Mouse (Mus musculus) testis, postnatal 14 days (tissue): Measurements from ENCODE around the gene Olfml1.

ENCODE experiments used
- DNase-seq: peaks from one replicate; pipeline ENCODE4 v3.0.0; 2021; ENCODE audit warnings: low spot score

Gene Olfml1

DNA sequence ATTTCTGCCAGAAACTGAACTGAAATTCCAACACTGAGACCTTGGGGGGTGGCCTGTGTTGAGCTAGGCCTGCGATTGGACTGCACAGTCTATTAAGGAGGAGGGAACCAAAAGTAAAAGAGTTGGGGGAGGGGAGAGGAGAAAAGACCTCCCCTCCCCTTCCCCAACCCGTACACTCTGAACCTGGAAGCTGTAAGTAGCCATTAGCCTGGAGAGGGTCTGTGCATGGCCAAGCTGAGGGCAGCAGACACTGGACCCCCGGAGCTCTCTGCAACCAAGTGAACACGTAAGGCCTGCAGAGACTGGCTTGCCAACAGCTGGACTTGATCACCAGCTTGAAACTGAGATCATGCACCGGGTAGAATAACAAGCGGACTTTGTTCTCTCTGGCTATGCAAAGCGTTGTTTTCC, at the start of gene Olfml1:
Gene Olfml1, plus strand, starts transcription at position 186 of the 411 bp plus-strand sequence.
- peak; percentile 30 for DNase-seq

DNA sequence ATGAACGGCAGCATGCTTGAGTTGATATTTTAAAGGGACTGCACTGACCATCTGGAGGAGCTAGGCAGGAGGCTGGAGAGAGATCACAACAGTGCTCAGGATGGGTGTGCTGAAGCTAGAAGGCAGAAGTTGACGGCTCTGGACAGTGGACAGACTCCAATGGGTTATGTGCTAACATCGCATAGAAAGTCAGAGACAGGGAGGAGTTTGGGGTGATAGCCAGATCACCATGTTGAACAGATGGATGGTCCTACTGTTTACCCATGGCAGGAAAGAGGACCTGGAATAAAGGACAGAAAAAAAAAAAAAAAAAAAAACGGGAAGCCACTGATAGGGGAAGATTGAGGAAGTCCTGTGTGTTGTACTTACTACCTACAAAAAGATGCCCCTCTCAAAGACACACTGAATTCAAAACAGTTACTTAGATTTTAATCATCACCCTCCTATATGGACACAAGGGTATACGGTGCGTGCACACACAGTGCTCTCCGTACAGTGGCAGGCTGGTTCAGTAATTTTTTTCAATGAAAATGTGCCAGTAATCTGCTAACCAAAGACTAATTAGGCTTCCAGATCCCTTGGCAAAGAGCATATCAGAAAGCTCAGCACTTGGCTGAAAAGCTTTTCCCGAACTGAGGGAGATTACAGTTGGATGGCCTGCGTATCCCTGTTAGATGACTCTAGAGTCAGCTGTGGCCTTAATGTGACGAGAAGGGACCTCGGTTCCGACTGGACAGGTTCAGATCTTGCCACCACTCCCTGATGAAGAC, 47.8 kb upstream of the Olfml1 start:
- DNase-seq = no peak

- no peak for DNase-seq
Measured at GRCm38 (mm10) chr7:107521411-107521810, 45.8 kb upstream of the Olfml1 start.

GRCm38 (mm10) chr7:107526299-107526698, 40.9 kb upstream of the Olfml1 start:
- no peak for DNase-seq

DNA sequence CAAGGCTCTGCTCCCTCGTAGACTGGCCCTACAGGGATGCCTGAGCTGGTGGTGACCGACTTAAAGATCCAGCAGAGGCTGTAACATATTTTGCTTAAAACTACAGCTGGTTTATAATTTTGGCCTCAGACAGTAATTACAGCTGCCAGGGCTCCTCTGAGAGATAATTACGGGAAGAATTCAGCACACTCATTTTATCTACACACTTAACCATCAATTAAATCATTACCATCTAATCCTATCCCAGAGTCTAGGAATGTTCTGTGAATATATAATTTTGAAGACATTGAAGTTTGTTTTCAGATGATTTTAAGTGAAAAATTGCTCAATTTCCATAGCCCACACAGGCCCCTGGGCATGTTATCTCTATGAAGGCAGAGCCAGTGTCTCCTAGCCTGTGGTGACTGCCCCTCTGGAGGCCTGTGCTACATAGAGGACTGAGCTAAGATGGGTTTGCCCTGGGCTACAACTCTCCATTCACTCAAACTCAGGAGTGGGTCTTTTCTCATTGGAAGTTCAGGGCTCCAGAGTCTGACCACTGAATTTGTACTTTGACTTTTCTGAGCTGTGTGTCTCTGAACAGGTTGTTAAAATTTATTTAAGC, 39.0 kb upstream of the Olfml1 start:
- DNase-seq = no peak

DNA sequence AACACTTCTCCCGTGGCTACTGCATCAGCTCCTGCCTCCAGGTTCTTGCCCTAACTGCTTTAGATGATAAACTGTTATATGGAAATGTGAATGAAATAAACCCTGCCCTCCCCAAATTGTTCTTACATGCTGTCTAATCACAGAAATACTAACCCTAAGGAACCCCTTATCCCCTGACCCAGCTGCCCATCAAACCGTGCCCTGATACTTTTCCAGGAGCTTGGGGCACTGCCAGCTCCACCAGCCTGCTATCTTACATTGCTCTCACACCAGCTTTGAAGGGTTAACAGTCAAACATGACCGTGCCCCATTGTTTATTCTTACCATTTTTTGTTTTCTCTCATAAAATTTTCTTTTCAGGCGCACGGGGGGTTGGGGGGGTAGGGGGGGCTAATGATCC, 37.9 kb upstream of the Olfml1 start:
- no peak for DNase-seq

- no peak for DNase-seq
Measured at GRCm38 (mm10) chr7:107535311-107535710, 31.9 kb upstream of the Olfml1 start.

DNA sequence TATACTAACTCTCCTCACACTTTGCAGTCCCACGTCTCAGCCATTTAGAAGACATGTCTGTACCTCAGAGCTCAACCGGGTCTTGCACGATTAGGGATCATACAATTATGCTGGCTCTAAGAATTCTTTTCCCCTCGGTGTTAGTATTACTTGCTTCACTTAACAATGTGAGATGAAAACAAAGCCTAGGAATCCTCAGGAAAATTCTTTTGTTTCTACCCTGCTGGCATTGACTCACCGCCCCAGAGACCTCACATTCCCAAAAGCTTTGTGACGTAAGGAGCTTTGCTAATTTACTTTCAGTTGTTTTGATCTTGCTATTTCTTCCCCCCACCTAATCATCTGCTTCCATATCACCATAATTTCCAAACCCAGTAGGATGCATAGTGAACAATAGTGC, 30.7 kb upstream of the Olfml1 start:
- no peak for DNase-seq

DNA sequence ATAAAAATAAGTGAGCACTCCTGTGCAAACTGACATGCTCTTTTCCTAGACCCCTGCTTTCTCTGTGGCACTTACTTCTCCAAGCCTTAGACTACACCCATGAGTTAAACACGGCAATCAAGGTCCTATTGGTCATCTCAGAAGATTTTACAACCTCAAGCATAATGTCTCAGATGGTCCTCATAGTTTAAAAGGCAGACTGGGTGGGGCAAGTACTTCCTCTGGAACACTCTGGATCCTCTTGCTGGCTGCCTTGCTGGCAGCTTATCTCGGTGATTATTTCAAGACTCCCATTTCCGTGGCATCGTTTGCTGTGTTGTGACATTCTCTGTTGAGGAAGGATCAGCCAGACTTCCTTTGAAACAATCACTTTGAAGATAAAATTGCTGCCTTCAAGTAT, 27.2 kb upstream of the Olfml1 start:
- no peak for DNase-seq

DNA sequence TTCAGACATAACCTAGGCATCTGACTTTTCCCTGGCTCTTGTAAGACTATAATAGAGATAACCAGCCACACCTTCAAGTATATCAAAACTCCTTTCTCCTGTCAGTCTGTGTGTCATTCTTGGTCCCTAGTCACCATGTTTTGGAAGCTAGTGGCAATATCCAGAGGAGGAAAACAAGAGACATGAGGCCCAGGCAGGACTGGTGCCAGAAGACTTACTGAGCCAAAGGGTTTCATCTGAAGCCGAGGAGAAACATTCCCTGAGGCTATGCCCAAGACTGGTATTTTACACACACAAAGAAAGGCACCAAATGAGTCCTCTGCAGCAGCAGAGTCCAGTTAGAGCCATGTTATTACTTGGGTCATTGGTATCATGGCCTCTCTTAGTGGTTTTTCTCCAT, 22.2 kb upstream of the Olfml1 start:
- DNase-seq = no peak

DNA sequence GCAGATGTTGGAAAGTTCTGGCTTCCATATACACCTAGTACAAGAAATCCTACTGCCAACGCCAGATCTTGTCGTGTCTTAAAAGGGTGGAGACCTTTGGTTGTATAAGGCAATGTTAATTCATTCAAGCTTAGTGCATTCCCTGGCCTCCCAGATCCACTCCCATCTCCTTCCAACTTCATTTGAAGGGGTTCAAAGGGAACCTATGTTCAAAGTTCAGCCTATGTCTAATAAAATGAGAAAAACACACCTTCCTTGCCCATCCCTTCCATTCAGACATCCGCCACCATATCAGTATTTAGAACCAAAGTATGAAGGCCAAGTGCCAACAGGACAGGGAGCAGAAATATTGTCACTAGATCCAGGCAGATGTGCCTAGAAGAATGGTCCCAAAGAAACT, 19.4 kb upstream of the Olfml1 start:
- DNase-seq = no peak

- no peak for DNase-seq
Measured at GRCm38 (mm10) chr7:107553461-107553860, 13.8 kb upstream of the Olfml1 start.

DNA sequence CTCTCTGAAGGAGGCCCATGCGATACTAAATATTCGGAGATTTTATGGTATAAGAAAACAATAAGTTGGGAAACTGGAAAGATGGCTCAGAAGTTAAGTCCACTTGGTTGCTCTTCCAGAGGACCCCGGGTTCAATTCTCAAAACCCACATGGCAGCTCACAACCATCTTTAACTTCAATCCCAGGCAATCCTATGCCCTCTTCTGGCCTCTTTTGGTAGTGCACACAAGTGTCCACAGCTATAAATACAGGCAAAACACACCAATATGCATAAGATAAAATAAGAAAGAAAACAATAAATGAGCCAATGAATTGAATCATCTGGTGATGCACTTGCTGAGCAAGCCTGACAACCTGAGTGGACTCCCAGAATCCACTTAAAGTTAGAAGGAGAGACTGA, 11.3 kb upstream of the Olfml1 start:
- DNase-seq = no peak

DNA sequence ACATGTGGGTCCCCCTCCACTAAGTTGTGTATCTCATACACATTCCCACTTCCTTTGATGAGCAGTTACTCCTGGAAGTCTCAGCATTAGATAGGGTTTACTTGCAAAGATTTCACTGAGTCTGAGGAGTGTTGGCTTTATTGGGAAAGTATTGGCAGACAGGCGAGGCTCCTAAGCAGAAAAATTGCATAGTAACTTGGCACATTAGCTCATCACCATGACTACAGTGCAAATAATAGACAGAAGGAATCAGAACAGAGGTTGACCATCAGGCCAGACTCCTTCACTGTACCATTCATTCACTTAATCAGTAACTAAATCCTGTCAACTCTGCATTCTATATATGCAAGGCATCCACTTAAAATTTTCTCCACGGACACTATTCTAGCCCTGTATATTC, 6.6 kb upstream of the Olfml1 start:
- no peak for DNase-seq

- DNase-seq = no peak
Measured at GRCm38 (mm10) chr7:107561584-107561983, 5.7 kb upstream of the Olfml1 start.

GRCm38 (mm10) chr7:107563727-107564126, 3.5 kb upstream of the Olfml1 start:
- no peak for DNase-seq

DNA sequence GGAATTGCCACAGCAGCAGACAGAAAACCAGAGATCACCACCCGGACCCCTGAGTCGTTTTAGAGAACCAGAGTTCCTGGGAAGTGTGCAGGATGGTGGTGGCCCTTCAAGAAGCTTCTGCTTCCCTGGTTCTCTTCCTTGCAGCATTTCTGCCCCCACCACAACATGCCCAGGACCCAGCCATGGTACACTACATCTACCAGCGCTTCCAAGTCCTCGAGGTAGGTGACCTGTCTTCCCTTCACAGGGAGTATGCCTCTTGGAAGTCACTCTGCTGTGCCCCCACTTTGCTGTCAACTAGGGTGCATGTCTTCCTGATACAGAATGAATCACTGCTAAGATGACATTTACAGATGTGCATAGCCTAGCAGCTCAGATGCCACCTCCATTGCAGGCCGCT, 428 bp downstream of the Olfml1 start:
- DNase-seq = no peak

DNA sequence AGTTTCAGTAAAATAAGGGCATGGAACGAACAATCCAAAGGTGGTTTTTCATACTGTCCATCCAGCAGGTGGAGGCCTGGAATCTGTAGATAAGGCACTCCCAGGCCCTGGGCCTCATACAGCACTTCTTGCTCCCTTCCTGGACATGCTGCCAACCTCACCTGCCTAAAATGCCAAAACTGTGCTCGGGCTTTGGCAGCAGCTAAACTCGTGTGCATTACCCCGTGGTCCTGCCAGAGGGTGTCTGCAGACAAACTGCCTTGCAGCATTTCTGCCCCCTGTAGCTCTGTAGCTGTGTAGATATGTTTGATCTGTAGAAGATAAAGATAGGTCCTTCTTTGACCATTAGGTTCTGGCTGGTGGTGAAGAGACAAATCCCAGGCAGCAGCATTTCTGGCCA, 1.7 kb downstream of the Olfml1 start:
- no peak for DNase-seq

DNA sequence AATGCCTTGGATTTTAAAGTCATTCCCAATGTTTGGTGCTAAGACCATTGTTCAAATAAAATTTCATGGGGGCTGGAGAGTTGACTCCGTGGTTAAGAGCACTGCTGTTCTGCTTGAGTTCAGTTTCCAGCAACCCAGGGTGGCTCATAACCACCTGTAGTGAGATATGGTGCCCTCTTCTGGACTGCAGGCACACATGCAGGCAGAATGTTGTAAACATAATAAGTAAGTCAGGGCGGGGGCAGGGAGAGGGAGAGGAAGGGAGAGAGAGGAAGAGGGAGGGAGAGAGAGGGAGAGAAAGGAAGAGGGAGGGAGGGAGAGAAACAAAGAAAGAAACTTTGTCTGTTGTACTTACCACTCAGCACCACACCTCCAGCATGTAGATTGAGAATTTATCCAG, 6.6 kb downstream of the Olfml1 start:
- DNase-seq = no peak

DNA sequence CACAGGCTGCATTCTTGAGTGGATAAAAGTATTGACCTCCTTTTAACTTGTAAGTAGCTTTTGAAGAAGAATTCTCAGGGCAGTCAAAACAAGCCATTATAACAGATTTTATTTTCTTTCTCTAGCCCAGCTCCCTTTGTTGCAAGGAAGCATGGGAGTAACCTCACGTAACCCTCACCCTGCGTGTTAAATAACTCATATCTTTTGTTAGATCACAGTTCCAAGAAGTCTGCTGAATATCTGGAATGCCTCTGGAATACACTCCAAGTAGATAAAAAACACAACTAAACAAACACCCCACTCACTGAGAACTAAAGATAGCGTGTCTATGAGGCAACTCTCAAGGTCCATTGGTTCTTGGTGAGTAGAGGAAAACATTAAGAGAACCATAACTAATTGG, 7.0 kb downstream of the Olfml1 start:
- no peak for DNase-seq

GRCm38 (mm10) chr7:107592641-107593040, 25.4 kb downstream of the Olfml1 start:
- no peak for DNase-seq

GRCm38 (mm10) chr7:107593904-107594303, 26.7 kb downstream of the Olfml1 start:
- no peak for DNase-seq

- peak; percentile 29 for DNase-seq
Measured at GRCm38 (mm10) chr7:107594325-107594856, 27.1 kb downstream of the Olfml1 start.
